Mouse (Mus musculus): Measurements from ENCODE around the gene Irf1.

DNA sequence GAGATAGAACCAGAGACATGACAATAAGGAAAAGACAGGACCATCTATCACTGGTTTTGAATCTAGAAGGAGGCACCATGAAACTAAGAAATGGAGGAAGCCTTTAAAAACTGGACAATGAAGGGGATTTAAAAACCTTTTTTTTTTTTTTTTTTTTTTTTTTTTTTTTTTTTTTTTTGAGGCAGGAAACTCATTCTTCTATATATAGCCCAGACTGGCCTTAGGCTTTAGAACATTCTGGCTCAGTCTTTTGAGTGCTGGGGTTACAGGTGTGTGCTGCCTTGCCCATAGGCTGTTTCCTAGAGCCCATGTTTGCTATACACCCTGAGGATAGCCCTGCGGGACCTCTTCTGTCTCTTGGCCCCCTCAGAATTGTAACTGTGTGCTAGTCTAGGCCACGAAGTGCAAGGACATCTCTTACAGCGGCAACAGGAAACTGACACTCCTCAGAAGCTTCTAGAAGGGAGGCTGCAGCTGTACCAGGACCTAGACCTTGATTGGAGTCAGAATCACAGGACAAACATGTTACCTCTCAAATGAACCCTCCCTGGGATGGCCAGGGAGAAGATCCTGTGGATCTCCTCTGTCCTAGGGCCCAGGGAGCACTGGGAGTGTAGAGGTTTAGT, 15.6 kb downstream of the Irf1 start:
- TF ChIP-seq CTCF (IDR thresholded peaks at IDR 0.05; ENCODE audit: extremely low read depth, insufficient read depth, insufficient read length, insufficient replicate concordance) (no peak), POLR2A (IDR thresholded peaks at IDR 0.05; ENCODE audit: low read depth, low read length) (no peak)

All from spleen, adult 2 months (tissue).